Mouse (Mus musculus): ENCODE data around the gene Gm10643. TPM values are rescaled to one million over a fixed set of nuclear protein-coding genes. Genes with fewer than 3 reads are reported as not detected.

The Gm10643 gene
- 1 to 10 TPM; 4.2 to 5.0 TPM for total RNA-seq (2021)
- long read RNA-seq, experiment 1, partial matches to known transcripts: 0 of 2 reads
- long read RNA-seq, experiment 1, other reads (novel, unspliced or antisense): 0 of 2 reads
- long read RNA-seq, experiment 2: 0 reads

DNA sequence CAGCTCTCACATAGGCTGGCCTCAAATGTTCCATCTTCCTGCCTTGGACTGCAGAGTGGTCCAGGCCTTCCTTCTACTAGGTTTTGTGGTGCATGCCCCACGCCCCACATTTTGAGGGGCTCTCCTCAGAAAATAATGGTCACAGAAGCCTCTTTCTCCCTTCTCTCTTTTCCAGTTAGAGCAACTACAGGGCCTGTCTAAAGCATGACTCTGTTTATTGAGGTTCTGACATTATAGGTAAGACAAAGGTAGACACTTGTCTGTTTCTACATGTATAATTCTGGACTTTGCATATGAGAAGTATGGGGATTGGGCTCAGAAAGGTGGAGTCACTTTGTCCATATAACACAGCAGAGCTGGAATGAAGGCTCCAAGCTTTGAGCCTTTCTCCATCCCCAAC, at the start of gene Gm10643:
Gene Gm10643 (minus strand): TSS at position 101 of the 400 bp plus-strand sequence.
- no peak for DNase-seq

DNA sequence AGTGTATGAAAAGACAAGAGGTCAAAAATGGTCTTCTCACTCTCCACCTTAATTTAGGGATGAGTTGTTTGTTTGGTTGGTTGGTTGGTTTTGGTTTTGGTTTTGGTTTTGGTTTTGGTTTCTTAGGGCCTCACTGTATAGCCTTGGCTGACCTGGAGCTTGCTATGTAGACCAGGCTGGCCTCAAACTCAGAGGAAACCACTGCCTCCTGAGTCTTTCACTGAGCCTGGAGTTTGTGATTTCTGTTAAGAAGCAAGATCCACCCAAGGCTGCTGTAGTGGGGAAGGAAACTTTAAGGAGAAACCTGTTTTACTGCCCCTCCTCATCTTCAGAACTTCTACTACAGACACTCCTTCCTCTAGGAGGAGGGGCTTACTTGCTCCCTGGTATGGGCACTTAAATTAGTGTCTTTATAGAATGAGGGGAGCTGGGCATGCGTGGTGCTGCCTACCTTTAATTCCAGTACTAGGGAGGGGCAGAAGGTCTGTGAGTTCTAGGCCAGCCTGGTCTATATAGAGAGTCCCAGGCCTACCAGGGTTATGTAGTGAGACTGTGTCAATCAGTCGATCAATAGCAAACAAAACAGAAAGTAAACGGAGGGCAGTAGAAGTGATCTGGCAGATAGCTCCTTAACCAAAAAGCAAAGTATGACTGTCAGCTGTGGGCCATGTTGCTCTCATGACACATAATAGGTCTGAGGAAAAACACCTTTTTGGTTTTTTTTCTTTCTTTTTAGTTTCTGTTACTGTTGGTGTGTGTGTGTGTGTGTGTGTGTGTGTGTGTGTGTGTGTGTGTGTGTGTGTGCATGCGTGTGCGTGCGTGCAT, 41.5 kb upstream of the Gm10643 start:
- no peak for DNase-seq

DNA sequence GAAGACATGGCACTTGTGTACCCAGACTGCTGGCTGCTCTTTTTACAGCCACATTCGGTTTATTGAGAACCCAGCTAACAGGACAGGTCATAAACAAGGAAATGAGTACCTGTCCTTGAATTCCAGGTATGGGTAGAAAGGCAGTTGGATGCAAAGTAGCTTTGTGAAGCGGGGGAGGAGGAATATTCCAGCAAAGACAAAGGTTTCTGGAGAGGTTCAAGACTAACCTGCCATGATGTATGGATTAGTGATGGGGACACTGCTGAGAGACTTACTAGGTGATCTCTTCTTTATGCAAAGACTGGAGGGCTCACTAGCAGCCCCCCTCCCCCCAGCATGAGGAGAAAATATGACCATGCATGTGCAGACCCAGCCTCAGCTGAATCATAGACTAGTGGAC, 40.7 kb upstream of the Gm10643 start:
- no peak for DNase-seq

DNA sequence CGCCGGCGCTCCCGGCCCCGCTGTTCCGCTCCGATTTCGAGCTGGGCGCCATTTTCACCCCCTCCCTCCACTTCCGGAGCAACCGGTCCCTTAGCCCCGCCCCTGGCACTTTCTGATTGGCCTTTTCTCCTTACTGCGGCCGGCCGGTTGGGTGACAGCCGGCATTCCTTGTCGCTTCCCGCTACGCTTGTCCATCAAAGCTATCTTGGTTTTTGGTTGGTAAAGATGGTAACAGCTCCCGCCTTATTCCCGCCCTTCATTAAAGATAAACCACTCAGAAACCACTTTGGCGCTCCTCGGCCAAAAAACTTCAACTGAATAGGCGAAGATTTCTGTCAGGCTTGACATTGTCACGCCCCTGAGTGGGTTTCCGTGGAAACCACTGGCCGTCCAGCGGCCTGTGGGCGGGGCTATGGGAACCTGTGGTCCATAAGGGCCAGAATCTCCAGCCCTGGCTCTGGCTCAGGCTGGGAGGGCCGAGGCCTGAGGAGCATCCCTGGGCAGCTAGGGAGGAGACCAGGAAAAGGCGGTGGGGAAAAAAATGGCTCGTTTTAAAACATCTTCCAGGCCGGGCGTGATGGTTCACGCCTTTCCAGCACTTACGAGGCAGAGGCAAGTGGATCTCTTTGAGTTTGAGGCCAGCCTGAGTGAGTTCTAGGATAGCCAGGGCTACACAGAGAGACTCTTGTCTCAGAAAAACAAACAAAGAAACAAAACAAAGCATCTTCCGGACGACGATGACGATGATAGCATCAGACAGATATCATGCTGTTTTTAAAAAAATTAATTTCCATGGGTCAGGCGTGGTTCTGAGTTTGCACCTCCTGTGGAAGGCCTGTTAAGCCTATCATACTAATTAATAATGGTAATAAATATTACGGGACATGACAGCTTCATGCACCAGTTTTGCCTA, 40.0 kb upstream of the Gm10643 start, which contains the start of gene Dcaf15:
Gene Dcaf15 (minus strand): TSS at position 72 of the 913 bp plus-strand sequence.
- DNase-seq: peak; percentile 99

DNA sequence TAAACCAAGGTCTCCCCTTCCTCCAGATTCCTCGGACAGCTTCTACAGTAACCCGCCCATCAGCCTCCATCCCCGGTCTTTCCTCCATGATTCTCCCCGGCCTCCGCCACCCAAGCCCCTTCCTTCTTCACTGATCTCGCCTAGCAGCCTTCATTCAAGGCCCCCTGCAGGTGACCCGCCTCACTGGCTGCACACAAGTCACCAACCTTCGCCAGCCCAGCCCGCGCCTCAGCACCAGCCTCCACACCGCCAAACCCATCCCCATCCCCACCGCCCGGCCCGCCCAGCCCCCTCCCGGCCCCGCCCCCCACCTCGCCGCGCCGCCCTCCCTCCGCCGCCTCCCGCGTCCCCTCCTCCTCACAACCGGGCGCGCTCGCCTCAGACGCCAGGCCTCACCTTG, 39.3 kb upstream of the Gm10643 start:
- DNase-seq: no peak

DNA sequence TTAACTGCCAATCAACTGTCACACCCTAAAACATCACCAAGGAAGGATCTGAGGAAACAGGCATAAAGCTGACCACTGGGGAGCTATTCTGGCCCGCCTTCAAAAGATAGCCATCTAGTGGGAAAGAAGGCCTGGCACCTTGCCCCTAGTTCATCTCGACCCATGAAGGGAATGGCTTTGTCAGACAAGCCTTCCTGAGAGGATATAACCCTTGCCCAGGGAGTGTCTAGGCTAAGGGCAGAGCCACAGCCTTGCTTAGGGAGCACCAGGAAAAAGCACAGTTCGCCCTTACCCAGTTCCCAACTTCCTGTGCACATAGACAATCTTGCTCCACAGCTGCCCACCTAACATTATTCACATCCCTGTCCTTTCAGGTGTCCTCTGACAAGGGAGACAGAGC, 38.7 kb upstream of the Gm10643 start:
- DNase-seq: no peak

DNA sequence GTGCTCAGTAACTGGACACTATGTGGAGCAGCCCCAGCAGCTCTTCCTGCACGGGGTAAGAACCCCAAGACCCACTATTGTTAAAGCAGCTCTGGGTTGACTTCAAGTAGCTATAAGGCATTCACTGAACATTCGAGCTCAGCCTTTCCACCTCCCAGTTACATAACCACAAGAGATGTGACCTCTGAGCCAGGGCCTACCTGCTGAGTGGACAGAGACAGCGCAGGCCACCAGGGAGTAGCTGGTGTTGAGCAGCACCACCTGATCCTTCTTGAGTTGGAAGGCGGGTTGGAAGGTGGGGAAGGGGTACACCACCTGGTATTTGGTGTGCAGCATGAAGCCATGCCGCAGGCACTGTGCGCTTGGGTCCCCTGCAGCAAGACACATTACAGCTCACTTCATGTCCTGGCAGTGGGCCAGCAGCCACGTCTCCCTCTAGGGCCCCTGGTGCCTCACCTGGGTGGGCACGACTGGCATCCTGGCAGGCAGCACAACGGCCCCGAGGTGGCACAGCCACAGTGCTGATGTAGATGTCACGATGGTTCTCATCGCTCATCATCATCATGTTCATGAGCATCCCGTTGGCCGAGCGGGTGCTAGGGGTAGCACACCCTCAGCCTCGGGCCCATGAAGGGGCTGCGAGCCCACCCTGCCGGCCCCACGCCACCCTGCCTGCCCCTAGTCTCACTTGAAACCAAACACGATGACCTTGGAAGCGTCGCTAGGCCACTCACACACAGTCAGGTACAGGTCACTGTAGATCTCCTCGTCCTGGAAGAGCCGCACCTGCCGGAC, 36.7 kb upstream of the Gm10643 start:
- DNase-seq: no peak

DNA sequence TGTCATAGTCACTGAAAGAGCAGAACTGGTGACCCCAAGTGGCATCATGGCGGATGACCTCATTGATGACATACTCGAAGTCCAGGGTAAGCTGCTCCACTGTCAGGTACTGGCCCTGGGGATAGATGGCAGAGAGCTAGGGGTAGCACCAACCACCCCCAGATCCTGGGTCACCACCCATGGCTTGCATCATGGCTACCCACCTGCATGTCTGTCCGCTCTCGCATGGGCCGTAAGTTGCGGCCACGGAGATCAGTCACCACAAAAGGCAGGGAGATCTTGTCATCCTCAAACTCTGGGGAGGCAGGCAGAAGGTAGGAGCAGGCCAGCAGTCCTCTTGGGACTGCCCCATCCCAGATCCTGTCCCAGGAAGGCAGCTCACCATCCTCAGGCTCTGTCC, 33.4 kb upstream of the Gm10643 start:
- no peak for DNase-seq

DNA sequence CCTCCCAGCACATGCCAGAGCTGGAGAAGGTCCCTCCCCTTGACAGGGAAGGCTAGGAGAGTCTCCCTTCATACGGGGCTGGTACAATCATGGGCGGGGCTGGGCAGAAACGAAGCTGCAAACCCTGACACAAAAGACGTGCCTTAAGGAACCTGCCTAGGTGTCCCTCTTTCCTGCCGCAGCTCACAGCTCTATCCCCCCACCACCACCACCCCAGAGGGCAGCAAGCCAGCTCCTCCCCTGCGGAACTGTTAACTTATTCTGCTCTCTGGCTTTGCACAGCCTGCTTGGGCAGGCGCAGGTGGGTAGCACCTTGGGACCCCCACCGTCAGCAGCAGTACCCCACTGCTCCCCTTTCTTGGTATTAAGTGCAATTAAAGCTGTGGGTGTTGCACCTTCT, 31.1 kb upstream of the Gm10643 start:
- no peak for DNase-seq

DNA sequence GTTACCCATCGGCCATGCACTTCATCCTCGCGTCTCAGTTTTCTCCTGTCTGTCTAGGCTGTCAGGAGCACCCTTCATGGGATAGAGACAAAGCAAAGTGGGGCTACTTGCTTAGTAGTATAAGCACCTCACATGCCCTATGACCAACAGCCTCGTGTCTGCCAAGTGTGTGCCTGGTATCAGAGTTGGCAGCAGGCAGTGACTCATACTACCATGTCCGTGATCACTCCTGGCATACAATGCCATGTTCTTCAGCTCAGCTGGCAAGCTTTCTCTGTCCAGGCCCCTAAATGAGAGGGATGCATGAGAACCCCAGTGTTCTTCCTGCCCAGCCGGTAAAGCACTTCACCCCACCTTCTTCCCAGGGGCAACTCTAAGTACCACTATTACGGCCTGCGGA, 25.6 kb upstream of the Gm10643 start:
- peak; percentile 54 to 66 for DNase-seq

DNA sequence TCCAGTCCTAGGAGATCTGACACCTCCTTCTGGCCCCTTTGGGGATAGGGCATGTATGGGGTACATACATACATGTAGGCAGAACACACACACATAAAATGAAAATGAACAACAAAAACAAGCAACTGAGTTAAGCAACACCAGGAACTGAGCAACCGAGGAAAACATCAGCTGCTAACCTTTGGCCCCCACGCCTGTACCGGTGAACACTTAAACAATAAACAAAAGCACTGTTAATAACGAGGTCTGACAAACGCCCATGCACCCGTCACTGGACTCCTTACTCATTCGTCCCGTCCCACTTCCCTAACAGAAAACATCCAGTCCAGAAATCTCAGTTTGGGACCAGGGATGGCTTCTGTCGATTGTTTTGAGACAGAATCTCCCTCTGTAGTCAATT, 24.3 kb upstream of the Gm10643 start:
- no peak for DNase-seq

DNA sequence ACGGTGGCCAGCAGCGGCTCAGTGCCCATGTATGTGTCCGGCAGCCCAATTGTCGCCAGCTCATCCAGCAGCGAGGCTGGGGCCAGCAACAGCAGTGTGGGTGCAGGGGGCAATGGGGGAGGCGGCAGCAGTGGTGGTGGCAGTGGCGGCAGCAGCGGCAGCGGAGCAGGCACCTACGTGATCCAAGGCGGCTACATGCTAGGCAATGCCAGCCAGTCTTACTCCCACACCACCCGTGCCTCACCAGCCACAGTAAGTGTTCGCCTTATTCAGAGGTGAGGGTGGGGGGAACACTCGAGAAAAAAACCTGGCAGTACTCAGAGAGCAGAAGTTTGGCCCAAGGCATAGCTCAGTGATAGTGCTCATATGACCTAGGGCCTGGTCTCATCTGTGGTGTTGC, 22.9 kb upstream of the Gm10643 start:
- no peak for DNase-seq

DNA sequence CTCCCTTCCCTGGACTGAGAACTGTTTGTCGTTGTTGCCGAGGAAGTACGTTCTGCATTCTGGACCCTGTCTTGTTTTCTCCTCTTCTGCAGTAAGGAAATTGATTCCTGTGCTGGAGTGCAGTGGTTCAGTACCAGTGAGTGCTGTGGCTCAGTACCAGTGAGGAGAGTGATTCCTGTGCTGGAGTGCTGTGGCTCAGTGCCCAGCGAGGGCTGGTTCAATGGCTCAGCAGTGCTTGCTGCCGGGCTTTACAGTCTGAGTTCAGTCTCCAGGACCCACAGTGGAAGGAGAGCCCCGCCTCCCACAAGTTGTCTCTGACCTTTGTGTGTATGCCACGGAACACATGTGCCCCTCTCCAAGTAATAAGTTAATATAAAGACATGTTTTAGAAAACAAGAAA, 22.2 kb upstream of the Gm10643 start:
- no peak for DNase-seq

DNA sequence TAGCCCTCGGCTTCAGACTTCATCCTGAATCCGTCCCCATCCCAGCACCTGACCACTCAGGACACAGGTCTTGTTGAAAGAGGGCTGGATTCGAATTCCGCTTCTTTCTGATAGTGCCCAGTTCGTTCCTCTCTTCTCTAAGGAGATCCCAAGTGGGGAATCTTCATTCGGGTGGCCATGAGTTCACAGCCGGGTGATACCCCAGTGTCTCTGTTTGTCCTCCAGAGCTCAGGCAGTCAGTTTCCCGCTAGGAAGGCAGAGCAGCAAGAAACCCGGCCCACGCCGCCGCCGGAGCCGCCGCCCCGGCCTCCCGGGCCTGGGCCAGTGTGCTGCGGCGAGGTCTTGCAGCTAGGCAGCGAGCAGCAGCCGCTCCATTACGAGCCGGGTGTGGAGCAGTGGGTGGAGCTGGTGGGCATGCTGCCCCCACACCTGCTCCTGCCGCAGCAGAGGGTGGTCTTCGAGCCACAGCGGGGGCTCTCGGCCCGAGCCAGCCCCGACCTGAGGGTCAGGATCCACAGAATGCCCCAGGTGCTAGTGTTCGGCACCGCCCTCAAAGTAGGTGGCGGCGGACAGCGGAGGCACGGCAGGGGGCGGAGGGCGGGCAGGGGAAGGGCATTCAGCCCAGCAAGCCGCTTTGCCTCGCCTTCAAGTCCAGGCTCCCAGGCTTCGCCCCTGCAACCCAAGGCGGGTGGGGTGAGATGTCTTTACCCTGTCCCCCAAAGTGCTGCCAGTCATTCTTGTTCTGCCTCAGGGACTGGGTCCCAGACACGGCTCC, 19.6 kb upstream of the Gm10643 start:
- no peak for DNase-seq

DNA sequence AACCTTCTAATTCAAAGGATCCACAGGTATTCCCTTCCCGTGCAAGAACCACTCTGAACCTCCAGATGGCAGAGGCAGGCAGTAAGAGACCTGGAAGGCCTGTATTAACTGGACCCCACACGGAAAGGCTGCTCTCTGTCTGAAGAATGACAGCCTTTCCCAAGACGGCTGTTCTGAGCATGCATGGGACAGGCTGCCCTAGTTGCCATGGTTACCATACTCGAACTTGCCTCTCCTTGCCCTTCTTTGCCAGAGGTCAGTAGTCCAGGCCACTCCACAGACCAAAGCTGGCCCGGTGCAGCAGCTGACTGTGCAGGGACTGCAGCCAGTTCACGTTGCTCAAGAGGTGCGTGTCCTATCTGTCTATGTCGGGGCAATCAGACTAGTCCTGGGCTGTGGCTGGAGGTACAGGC, 18.9 kb upstream of the Gm10643 start:
- DNase-seq: peak; percentile 60 to 68

DNA sequence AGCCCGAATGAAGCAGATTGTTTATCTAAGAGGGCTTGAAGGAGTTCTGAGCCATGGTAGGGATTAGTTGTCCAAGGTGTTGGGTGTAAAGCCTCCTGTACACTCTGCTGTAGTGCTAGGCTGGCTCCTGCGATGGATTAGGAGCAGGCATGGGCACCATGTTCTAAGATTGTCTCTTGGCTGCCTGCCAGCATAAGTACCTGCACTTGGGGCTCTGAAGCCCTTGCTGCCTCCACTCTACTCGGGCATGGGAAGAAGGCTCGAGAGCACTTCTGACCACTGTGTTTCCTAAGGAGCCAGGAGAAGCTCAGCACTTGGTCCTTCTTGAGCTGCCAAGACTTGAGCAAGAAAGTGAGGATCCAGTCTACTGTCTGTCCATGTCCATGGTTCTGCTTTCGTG, 14.3 kb upstream of the Gm10643 start:
- no peak for DNase-seq

DNA sequence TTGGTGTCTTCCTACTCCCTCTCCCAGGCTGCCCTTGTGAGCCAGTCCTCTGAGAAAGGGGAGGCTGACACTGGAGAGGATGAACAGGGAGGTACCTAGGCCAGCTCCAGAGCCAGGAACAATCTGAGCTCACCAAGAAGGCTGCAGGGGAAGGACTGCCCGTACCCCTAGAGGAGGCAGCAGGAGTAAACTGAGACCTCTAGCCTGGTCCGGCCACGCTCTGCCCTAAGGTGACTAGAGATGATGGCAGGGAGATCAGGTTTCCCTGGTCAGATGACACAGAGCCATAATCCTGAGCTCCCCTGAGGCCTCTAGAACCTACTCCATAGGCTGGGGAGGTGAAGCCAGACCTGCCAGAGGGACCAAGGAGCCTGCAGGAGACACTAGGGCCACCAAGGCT, 11.9 kb upstream of the Gm10643 start:
- no peak for DNase-seq

DNA sequence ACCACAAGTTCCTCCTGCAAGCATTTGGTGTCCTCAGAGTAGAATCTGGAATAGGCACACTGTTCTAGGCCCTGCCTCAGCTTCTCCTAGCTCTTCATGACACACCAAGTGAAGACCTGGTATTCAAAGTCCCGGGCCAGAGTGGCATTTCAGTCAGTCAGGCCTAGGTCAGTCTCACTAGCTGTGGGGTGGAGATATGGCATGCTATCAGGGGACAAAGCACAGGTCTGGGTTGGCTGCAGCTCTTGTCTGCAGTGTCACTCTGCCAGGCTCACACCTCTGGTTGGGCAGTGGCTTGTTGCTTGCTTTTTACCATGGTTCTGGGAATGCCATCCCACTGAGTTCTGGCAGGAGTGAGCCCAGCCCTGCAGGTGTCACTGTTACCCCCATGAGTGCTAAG, 11.5 kb upstream of the Gm10643 start:
- peak in 1 of 2 experiments; percentile 29 for DNase-seq

DNA sequence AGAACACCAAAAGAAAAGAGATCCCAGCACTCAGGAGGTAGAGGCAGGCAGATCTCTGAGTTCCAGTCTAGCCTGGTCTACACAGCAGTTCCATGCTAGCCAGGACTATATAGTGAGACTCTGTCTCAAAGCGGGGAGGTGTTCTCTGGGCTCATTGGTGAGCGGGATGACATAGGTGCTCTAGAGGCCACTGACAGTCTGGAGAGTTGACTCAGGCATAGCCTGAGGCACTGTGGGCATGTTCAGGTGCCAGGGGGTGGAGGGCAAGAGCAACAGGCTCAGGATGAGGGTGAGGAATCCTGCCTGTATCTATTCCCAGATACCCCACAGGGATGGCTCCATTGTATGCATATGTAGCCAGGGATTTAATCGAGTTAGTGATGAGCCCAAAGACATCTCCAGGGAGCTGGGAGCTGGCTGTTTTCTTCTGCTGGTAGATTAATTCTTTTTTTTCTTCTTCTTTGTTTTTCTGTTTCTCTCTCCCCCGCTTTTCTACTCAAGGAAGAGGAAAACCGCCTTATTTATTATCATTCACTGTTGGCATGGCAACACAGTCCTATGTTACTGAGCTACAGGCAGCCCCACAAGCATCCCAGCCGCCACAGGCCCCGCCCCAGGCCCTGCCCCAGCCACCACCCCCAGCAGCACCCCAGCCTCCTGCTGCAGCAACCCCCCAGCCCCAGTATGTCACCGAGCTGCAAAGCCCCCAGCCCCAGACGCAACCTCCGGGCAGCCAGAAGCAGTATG, 8.5 kb upstream of the Gm10643 start:
- DNase-seq: no peak

DNA sequence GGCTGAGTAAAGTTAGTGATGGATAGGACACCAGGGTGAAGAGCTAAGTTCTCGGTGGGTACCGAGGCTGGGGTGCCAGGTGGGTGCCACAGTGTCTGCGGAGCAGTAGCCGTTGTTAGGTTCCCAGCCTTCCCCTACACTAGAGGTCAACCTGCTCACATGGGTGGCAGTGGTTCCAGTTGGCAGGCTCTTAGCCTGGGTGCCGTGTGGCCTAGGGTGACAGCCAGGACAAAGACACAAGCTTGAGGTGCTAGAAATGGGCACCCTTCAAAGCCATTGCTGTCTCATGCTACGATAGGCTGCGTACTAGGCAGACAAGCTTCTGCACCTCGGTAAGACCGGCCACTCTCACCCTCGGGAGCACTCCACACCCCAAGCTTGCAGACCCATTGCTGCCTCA, 7.4 kb upstream of the Gm10643 start:
- peak in 1 of 2 experiments; percentile 39 for DNase-seq

DNA sequence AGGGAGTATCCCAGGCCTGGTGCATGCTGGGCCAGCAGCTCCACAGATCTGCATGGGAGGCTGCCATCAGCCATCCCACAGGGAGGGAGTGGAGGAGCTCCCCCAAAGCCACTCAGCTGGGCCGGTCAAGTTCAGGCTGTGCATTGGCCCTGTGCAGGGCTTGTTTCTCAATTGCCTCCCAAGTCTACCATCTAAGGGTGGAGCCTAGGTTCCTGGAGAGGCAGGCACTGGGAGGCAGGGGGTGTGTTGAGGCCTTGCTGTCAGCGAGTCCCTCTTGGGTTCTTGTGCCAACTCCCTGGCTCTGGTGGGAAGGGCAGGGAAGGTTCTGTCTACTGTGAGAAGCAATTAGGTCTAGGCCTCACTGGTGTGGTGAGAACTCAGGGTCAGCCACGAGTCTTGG, 7.0 kb upstream of the Gm10643 start:
- DNase-seq: peak in 1 of 2 experiments; percentile 26

All from heart, adult 18-20 months (tissue).